Mouse (Mus musculus) A20 (cell line): Measurements from ENCODE around the gene Stox2.

Experiments
- DNase-seq: peaks from one replicate; pipeline ENCODE4 v3.0.0-alpha.2; 2011; ENCODE audit warnings: low read depth, low spot score

The Stox2 gene

GRCm38 (mm10) chr8:47409061-47409460 is 37.1 kb downstream of the Stox2 start:
- no peak for DNase-seq

GRCm38 (mm10) chr8:47404852-47405251 is 41.3 kb downstream of the Stox2 start:
- no peak for DNase-seq

- no peak for DNase-seq
These were observed 53.2 kb downstream of the Stox2 start for GRCm38 (mm10) chr8:47392927-47393326.

- no peak for DNase-seq
These were observed 53.9 kb downstream of the Stox2 start for GRCm38 (mm10) chr8:47392290-47392689.

- DNase-seq, result no peak
These were observed 54.3 kb downstream of the Stox2 start for GRCm38 (mm10) chr8:47391844-47392243.

- no peak for DNase-seq
These were observed 56.7 kb downstream of the Stox2 start for GRCm38 (mm10) chr8:47389430-47389829.

- no peak for DNase-seq
These were observed 58.0 kb downstream of the Stox2 start for GRCm38 (mm10) chr8:47388171-47388570.

- DNase-seq, result peak; percentile 29
These were observed 60.4 kb downstream of the Stox2 start for GRCm38 (mm10) chr8:47385810-47386209.

- DNase-seq, result no peak
These were observed 62.0 kb downstream of the Stox2 start for GRCm38 (mm10) chr8:47384151-47384550.

GRCm38 (mm10) chr8:47383632-47384031 is 62.5 kb downstream of the Stox2 start:
- peak; percentile 40 for DNase-seq

GRCm38 (mm10) chr8:47381216-47381615 is 64.9 kb downstream of the Stox2 start:
- DNase-seq, result no peak

- no peak for DNase-seq
These were observed 65.4 kb downstream of the Stox2 start for GRCm38 (mm10) chr8:47380725-47381124.

- DNase-seq, result no peak
These were observed 66.1 kb downstream of the Stox2 start for GRCm38 (mm10) chr8:47380075-47380474.

GRCm38 (mm10) chr8:47376651-47377050 is 69.5 kb downstream of the Stox2 start:
- DNase-seq, result no peak

GRCm38 (mm10) chr8:47373757-47374156 is 72.4 kb downstream of the Stox2 start:
- DNase-seq, result no peak

GRCm38 (mm10) chr8:47371539-47371938 is 74.6 kb downstream of the Stox2 start:
- DNase-seq, result peak; percentile 44

GRCm38 (mm10) chr8:47371081-47371480 is 75.1 kb downstream of the Stox2 start:
- no peak for DNase-seq

GRCm38 (mm10) chr8:47370421-47371080 is 75.6 kb downstream of the Stox2 start:
- DNase-seq, result peak; percentile 75

- DNase-seq, result no peak
These were observed 76.2 kb downstream of the Stox2 start for GRCm38 (mm10) chr8:47369949-47370348.

- no peak for DNase-seq
These were observed 77.0 kb downstream of the Stox2 start for GRCm38 (mm10) chr8:47369044-47369769.

- DNase-seq, result no peak
These were observed 79.1 kb downstream of the Stox2 start for GRCm38 (mm10) chr8:47367029-47367428.

- no peak for DNase-seq
These were observed 82.9 kb downstream of the Stox2 start for GRCm38 (mm10) chr8:47363271-47363670.

- DNase-seq, result no peak
These were observed 90.7 kb downstream of the Stox2 start for GRCm38 (mm10) chr8:47355340-47355906.
